Mouse (Mus musculus) hindbrain, embryonic 10.5 days (tissue): ENCODE measurements at regions not wholly inside any gene's neighbourhood (a gene's known extent, or its start where the extent isn't known, plus 50 kb on each side); places are given as distances from the start of the nearest gene placed in this dataset.

Experiments used
- DNase-seq: peaks from one replicate; pipeline ENCODE4 v3.0.0-alpha.2; 2017; ENCODE audit warnings: low spot score
- H3K27ac ChIP-seq: fragments of 300-500 bp; sonication (generic); 2 replicates; pipeline ENCODE4 v1.5.1; 2016; ENCODE audit warnings: mild to moderate bottlenecking, moderate library complexity
- H3K27me3 ChIP-seq: fragments of 300-500 bp; sonication (generic); 2 replicates; pipeline ENCODE4 v1.6.1; 2016; ENCODE audit warnings: mild to moderate bottlenecking; ENCODE audit not compliant: poor library complexity, insufficient read depth, severe bottlenecking
- H3K36me3 ChIP-seq: fragments of 300-500 bp; sonication (generic); 2 replicates; pipeline ENCODE4 v1.6.1; 2016; ENCODE audit warnings: mild to moderate bottlenecking, moderate library complexity
- H3K4me1 ChIP-seq: fragments of 300-500 bp; sonication (generic); replicated peaks from 2 replicates; pipeline ENCODE4 v1.6.1; 2016; ENCODE audit warnings: mild to moderate bottlenecking
- H3K4me3 ChIP-seq: fragments of 300-500 bp; sonication (generic); 2 replicates; pipeline ENCODE4 v1.5.1; 2016; ENCODE audit warnings: mild to moderate bottlenecking, moderate library complexity
- H3K9me3 ChIP-seq: fragments of 300-500 bp; sonication (generic); 2 replicates; pipeline ENCODE4 v1.6.1; 2016; ENCODE audit warnings: mild to moderate bottlenecking, moderate library complexity
- WGBS: fragments of 180-500 bp; shearing (Covaris S2); methylation state at CpG from one replicate; pipeline ENCODE4 v1.1.7; 2016; 5-methylcytosine and 5-hydroxymethylcytosine counted together

DNA sequence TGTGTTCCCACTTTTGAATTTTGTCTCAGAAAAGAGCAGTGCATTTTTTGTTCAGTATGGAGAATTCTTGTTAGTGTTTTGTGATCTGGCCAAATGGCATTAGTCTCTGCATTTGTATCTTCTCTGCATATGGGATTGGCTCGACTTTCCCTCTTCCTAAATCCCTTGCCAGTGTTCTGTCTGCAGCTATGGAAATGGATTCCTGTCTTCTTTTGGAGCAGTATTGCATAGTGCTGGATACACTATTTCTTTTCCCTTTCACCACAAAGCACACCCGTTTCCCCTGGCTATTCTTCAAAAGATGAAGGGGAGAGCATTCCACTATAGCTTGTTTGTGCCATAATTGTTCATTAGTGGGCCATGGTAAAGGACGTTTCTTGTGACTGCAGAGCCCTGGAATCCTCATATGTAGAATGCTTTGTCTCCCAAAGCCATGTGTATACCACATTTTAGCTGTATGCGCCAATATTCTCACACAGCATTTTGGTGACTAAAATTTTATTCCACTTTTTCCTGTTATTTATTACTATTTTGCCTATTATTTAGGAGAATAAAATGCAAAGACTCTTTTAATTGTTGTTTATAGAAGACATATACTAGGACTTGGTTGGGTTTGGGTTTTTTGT, 197.8 kb downstream of the Hs3st1 start:
- no peak for DNase-seq
- Histone ChIP-seq H3K4me1 (no peaks in the 10 kb centered on the region), H3K4me3 (no peak overlapping the region), H3K36me3 (no peaks in the 10 kb centered on the region), H3K27me3 (no peaks in the 10 kb centered on the region), H3K27ac (no peak overlapping the region), H3K9me3 (no peaks in the 10 kb centered on the region)
- 81% methylated on average over 4 of the region's 4 CpGs for WGBS

- Histone ChIP-seq H3K9me3 (no peaks in the 10 kb centered on the region), H3K4me3 (no peak overlapping the region), H3K36me3 (no peaks in the 10 kb centered on the region), H3K27ac (no peak overlapping the region), H3K27me3 (no peaks in the 10 kb centered on the region), H3K4me1 (no peaks in the 10 kb centered on the region)
- 79% methylated on average over 2 of the region's 2 CpGs for WGBS
- no peak for DNase-seq
These were observed 218.2 kb downstream of the Hs3st1 start for GRCm38 (mm10) chr5:39537044-39537443.

DNA sequence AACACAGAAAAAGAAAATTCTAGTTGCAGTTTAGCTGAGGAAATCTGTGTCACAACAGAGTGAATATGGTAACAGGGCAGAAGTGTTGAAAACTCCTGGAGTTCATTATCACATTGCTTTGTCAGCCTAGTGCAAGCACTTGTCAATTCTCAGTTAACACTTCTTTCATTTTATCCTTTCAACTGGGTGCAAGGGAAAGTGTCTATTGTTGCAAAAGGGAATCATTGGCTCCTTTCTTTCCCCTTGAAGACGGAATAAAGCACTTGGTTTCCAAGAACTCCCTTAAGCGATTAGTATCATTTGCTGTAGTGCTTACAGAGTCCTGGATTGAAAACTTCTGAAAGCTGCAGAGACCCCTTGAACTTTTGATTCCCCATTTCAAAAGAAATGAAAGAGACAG, 218.9 kb downstream of the Hs3st1 start:
- Histone ChIP-seq H3K36me3 (no peaks in the 10 kb centered on the region), H3K27me3 (no peaks in the 10 kb centered on the region), H3K4me1 (no peaks in the 10 kb centered on the region), H3K4me3 (no peak overlapping the region), H3K27ac (no peak overlapping the region), H3K9me3 (no peaks in the 10 kb centered on the region)
- no peak for DNase-seq
- 51% methylated on average over 2 of the region's 2 CpGs for WGBS

DNA sequence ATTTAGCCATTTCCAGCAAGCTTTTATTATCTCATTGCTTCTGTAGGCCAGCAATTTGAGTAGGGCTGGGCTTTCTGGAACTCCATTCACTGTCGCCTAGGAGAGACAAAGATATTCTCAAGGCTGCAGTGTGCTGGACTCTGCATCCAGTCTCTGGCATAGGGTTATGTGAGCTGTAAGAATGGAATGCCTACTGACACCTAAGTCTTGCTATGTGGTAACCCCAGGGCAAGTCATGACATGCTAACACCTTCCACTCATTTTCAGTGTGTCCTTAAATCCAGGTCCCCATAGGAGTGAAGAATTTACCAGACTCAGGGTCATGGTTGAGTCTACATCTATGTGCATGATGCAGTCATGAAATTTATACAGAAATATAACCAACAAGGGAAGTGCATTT, 245.0 kb downstream of the Hs3st1 start:
- H3K9me3 ChIP-seq: no peaks in the 10 kb centered on the region
- DNase-seq: no peak
- H3K4me3 ChIP-seq: no peak overlapping the region
- no peak overlapping the region for H3K27ac ChIP-seq
- no peaks in the 10 kb centered on the region for H3K4me1 ChIP-seq
- H3K36me3 ChIP-seq: no peaks in the 10 kb centered on the region
- no peaks in the 10 kb centered on the region for H3K27me3 ChIP-seq
- 82% methylated on average over 1 of the region's 1 CpGs for WGBS

GRCm38 (mm10) chr5:39482756-39483155, 272.5 kb downstream of the Hs3st1 start:
- no peak overlapping the region for H3K4me3 ChIP-seq
- H3K4me1 ChIP-seq: no peaks in the 10 kb centered on the region
- H3K27ac ChIP-seq: no peak overlapping the region
- H3K36me3 ChIP-seq: no peaks in the 10 kb centered on the region
- H3K9me3 ChIP-seq: no peaks in the 10 kb centered on the region
- no peak for DNase-seq
- no peaks in the 10 kb centered on the region for H3K27me3 ChIP-seq
- WGBS: 71% methylated on average over 5 of the region's 5 CpGs

GRCm38 (mm10) chr5:39458116-39458525, 297.2 kb downstream of the Hs3st1 start:
- WGBS: 78% methylated on average over 2 of the region's 2 CpGs
- no peaks in the 10 kb centered on the region for H3K36me3 ChIP-seq
- DNase-seq: no peak
- H3K4me3 ChIP-seq: no peak overlapping the region
- H3K4me1 ChIP-seq: no peaks in the 10 kb centered on the region
- no peaks in the 10 kb centered on the region for H3K27me3 ChIP-seq
- H3K27ac ChIP-seq: no peak overlapping the region
- H3K9me3 ChIP-seq: no peaks in the 10 kb centered on the region

GRCm38 (mm10) chr5:39453706-39454105, 301.6 kb downstream of the Hs3st1 start:
- no peaks in the 10 kb centered on the region for H3K36me3 ChIP-seq
- no peak overlapping the region for H3K4me3 ChIP-seq
- H3K27ac ChIP-seq: no peak overlapping the region
- no peaks in the 10 kb centered on the region for H3K27me3 ChIP-seq
- H3K9me3 ChIP-seq: no peaks in the 10 kb centered on the region
- no peaks in the 10 kb centered on the region for H3K4me1 ChIP-seq
- DNase-seq: no peak

DNA sequence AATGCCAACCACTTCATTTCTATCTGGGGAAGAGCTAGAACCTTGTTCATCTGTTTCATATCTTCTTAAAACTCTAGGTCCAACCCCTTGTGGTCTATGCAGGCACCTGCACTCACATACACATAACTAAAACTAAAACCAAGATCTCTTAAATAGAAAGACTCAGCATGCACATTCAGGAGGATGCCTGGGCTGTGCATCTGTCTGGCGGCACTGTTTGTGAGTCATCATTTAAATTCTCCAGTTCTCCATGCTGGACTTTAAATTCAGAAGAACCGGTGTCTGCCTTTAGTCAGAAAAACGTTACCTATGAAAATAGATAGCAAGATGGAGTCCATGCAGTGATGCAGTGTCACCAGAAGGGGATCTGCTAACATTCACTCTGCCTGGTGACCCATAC, 314.5 kb downstream of the Hs3st1 start:
- 89% methylated on average over 3 of the region's 3 CpGs for WGBS
- Histone ChIP-seq H3K27me3 (no peaks in the 10 kb centered on the region), H3K27ac (no peak overlapping the region), H3K4me1 (no peaks in the 10 kb centered on the region), H3K36me3 (no peaks in the 10 kb centered on the region), H3K9me3 (no peaks in the 10 kb centered on the region), H3K4me3 (no peak overlapping the region)
- no peak for DNase-seq

GRCm38 (mm10) chr5:39437463-39438201, 317.6 kb downstream of the Hs3st1 start:
- Histone ChIP-seq H3K27ac (no peak overlapping the region), H3K4me3 (no peak overlapping the region), H3K27me3 (no peaks in the 10 kb centered on the region), H3K9me3 (no peaks in the 10 kb centered on the region), H3K4me1 (no peaks in the 10 kb centered on the region), H3K36me3 (no peaks in the 10 kb centered on the region)
- no peak for DNase-seq
- WGBS: 80% methylated on average over 4 of the region's 4 CpGs

- Histone ChIP-seq H3K4me1 (0 out of 2 replicates have a peak, but pooled peaks cover 3% of the 10 kb centered on the region), H3K9me3 (no peaks in the 10 kb centered on the region), H3K4me3 (no peak overlapping the region), H3K27me3 (no peaks in the 10 kb centered on the region), H3K27ac (no peak overlapping the region), H3K36me3 (no peaks in the 10 kb centered on the region)
- no peak for DNase-seq
- WGBS: 66% methylated on average over 3 of the region's 3 CpGs
These were observed 329.2 kb downstream of the Hs3st1 start for GRCm38 (mm10) chr5:39426053-39426452.

- Histone ChIP-seq H3K4me3 (no peak overlapping the region), H3K9me3 (no peaks in the 10 kb centered on the region), H3K4me1 (0 out of 2 replicates have a peak, but pooled peaks cover 3% of the 10 kb centered on the region), H3K36me3 (no peaks in the 10 kb centered on the region), H3K27ac (no peak overlapping the region), H3K27me3 (no peaks in the 10 kb centered on the region)
- WGBS: 81% methylated on average over 9 of the region's 9 CpGs
- DNase-seq: no peak
These were observed 331.6 kb downstream of the Hs3st1 start for GRCm38 (mm10) chr5:39423720-39424119.

- Histone ChIP-seq H3K9me3 (no peaks in the 10 kb centered on the region), H3K4me1 (peaks cover 9% of the 10 kb centered on the region; the same call in 1 of the 2 replicates), H3K27ac (no peak overlapping the region), H3K36me3 (no peaks in the 10 kb centered on the region), H3K27me3 (no peaks in the 10 kb centered on the region), H3K4me3 (no peak overlapping the region)
- DNase-seq: no peak
- WGBS: 94% methylated on average over 1 of the region's 1 CpGs
These were observed 336.5 kb downstream of the Hs3st1 start for GRCm38 (mm10) chr5:39418795-39419194.

GRCm38 (mm10) chr5:39417845-39418154, 337.5 kb downstream of the Hs3st1 start:
- 83% methylated on average over 3 of the region's 3 CpGs for WGBS

More at GRCm38 (mm10) chr5:39417845-39418154, 337.5 kb downstream of the Hs3st1 start:
- Histone ChIP-seq H3K27ac (no peak overlapping the region), H3K36me3 (no peaks in the 10 kb centered on the region), H3K4me1 (peaks cover 6% of the 10 kb centered on the region; the same call in 1 of the 2 replicates), H3K27me3 (no peaks in the 10 kb centered on the region), H3K4me3 (no peak overlapping the region), H3K9me3 (no peaks in the 10 kb centered on the region)
- DNase-seq: no peak
